8 mouse cellular contexts compared by ENCODE assay signal in the genomic region with DNA sequence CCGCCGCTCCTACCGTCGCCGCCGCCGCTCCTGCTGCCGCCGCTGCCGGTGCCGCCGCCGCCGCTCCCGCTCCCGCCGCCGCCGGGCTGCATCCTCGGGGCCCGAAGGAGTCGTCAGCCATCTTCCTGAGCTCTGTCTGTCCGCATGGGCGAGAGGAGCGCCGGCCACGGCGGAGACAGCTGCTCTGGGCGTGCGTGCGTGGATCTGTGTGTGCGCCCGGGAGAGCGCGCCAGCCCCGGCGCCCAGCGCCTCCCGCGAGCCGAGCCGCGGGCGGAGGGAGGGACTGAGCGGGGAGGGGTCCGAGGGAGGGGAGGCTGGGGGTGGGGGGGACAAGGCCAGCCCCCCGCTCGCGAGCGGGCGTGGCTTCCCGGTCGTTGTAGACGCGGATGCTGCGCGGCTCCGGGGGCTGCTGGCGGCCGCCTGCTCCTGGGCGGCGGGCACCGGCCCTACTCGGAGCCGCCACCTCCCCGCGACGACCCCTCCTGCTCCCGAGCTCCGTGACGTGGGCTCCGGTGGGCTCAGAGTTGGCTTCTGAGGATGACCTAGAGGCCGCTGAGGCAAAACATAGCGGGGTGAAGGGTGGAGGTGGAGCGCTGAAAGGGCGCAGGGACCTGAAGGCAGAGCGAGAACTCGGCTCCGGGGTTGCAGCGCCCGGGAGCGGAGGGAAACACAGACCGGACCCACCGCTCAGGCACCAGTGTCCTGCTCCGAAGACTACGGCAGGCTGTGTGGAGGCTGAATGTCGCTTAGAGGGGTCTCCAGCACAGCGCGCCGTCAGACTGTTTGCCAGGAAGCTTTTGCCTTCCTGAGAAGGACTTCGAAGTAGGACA. TPM values are rescaled to one million over a fixed set of nuclear protein-coding genes. Genes with fewer than 3 reads are reported as not detected.
DNase-seq lines count a peak whose midpoint lies in the region; ATAC-seq and TF ChIP-seq lines count a peak whose summit lies in the region.

A gene (minus strand): TSS at position 205 of the 830 bp plus-strand sequence.
A gene (plus strand): TSS at position 379 of the 830 bp plus-strand sequence.

- peak within 1 kb of the TSS; percentile 68 for H3K9ac ChIP-seq in kidney, embryonic 16.5 days (replicated peaks; ENCODE audit: low read length)
- H3K9ac ChIP-seq in neural tube, embryonic 14.5 days (replicated peaks; ENCODE audit: low read depth, low read length), result peak within 1 kb of the TSS; percentile 83

- H3K36me3 ChIP-seq in C2C12 (ENCODE audit: control insufficient read depth, insufficient read depth), result no peaks in the 10 kb centered on the region
- H3K36me3 ChIP-seq in heart, embryonic 10.5 days, result no peaks in the 10 kb centered on the region
- no peaks in the 10 kb centered on the region for H3K36me3 ChIP-seq in kidney, embryonic 16.5 days (ENCODE audit: insufficient read depth, low read length)
- H3K36me3 ChIP-seq in neural tube, embryonic 14.5 days (ENCODE audit: control insufficient read depth, insufficient read depth, low read length), result no peaks in the 10 kb centered on the region

- no peak within 1 kb of the TSS for H3K27ac ChIP-seq in bone marrow macrophage, adult 2 months (ENCODE audit: insufficient read depth, low read depth, low read length)
- no peak within 1 kb of the TSS for H3K27ac ChIP-seq in embryonic fibroblast, embryonic 13.5 days (ENCODE audit: insufficient read depth, low read length)
- H3K27ac ChIP-seq in heart, embryonic 10.5 days, result peak within 1 kb of the TSS; percentile 88
- H3K27ac ChIP-seq in kidney, embryonic 16.5 days (ENCODE audit: low read length), result peak within 1 kb of the TSS; percentile 53; the same call in 1 of the 2 replicates
- peak within 1 kb of the TSS; percentile 96 for H3K27ac ChIP-seq in neural tube, embryonic 14.5 days (ENCODE audit: low read depth, low read length)

- H3K9me3 ChIP-seq in heart, embryonic 10.5 days, result no peaks in the 10 kb centered on the region
- H3K9me3 ChIP-seq in kidney, embryonic 16.5 days (ENCODE audit: low read length), result no peaks in the 10 kb centered on the region
- no peaks in the 10 kb centered on the region for H3K9me3 ChIP-seq in neural tube, embryonic 14.5 days (ENCODE audit: control insufficient read depth, low read length)

- TF ChIP-seq POLR2A in bone marrow macrophage, adult 2 months (IDR thresholded peaks at IDR 0.05; ENCODE audit: borderline replicate concordance, low read depth, low read length), result no peak
- TF ChIP-seq POLR2A in embryonic fibroblast, embryonic 13.5 days (IDR thresholded peaks at IDR 0.05; ENCODE audit: low read depth, low read length), result peak; percentile 52

- under 1% methylated on average over 87 of the region's 91 CpGs for WGBS in heart, embryonic 10.5 days
- WGBS in kidney, embryonic 16.5 days, result under 1% methylated on average over 78 of the region's 91 CpGs
- WGBS in neural tube, embryonic 14.5 days, result under 1% methylated on average over 60 of the region's 91 CpGs

- peak within 1 kb of the TSS; percentile 71 for H3ac ChIP-seq in C2C12 (ENCODE audit: control insufficient read depth, insufficient read length, low read depth)

- peaks cover 4% of the 10 kb centered on the region for H3K27me3 ChIP-seq in C2C12 (ENCODE audit: control insufficient read depth, insufficient read depth, insufficient read length)
- H3K27me3 ChIP-seq in heart, embryonic 10.5 days (ENCODE audit: insufficient read depth, poor library complexity, severe bottlenecking), result peaks cover 53% of the 10 kb centered on the region
- H3K27me3 ChIP-seq in kidney, embryonic 16.5 days (ENCODE audit: insufficient read depth, low read length), result peaks cover 43% of the 10 kb centered on the region
- no peaks in the 10 kb centered on the region for H3K27me3 ChIP-seq in neural tube, embryonic 14.5 days (ENCODE audit: control insufficient read depth, insufficient read depth, low read length)

- no peaks in the 10 kb centered on the region for H3K79me2 ChIP-seq in C2C12 (ENCODE audit: control insufficient read depth, insufficient read depth)

- peak; percentile 74 for ATAC-seq in kidney, embryonic 16.5 days (ENCODE audit: low FRiP score, low TSS enrichment)
- peak; percentile 90 for ATAC-seq in neural tube, embryonic 14.5 days (ENCODE audit: low read depth)

- DNase-seq in heart, embryonic 10.5 days (ENCODE audit: low spot score), result peak; percentile 85
- DNase-seq in liver, result peak; percentile 18
- DNase-seq in thymus, postnatal 4 days, result peak; percentile 38

- TF ChIP-seq CTCF in C2C12 (IDR thresholded peaks at IDR 0.05; ENCODE audit: control insufficient read depth, insufficient read depth, insufficient read length), result no peak
- no peak for TF ChIP-seq CTCF in bone marrow macrophage, adult 2 months (IDR thresholded peaks at IDR 0.05; ENCODE audit: low read depth, low read length)
- TF ChIP-seq CTCF in embryonic fibroblast, embryonic 13.5 days (IDR thresholded peaks at IDR 0.05; ENCODE audit: borderline replicate concordance, insufficient read depth, low read length), result no peak

- no peaks in the 10 kb centered on the region for H3K79me3 ChIP-seq in C2C12 (ENCODE audit: low read depth)

- no peaks in the 10 kb centered on the region for H3K4me1 ChIP-seq in bone marrow macrophage, adult 2 months (ENCODE audit: control insufficient read depth, insufficient read depth, low read length)
- H3K4me1 ChIP-seq in embryonic fibroblast, embryonic 13.5 days (ENCODE audit: control insufficient read depth, insufficient read depth, low read length), result no peaks in the 10 kb centered on the region; the same call in 1 of the 2 replicates
- peaks cover 25% of the 10 kb centered on the region for H3K4me1 ChIP-seq in heart, embryonic 10.5 days
- peaks cover 24% of the 10 kb centered on the region for H3K4me1 ChIP-seq in kidney, embryonic 16.5 days (ENCODE audit: insufficient read depth, low read length)
- H3K4me1 ChIP-seq in neural tube, embryonic 14.5 days (ENCODE audit: control insufficient read depth, insufficient read depth, low read length), result peaks cover 22% of the 10 kb centered on the region

- H3K4me3 ChIP-seq in C2C12 (ENCODE audit: insufficient read depth, poor library complexity, severe bottlenecking), result peak within 1 kb of the TSS; percentile 34
- peak within 1 kb of the TSS; percentile 61 for H3K4me3 ChIP-seq in bone marrow macrophage, adult 2 months (ENCODE audit: insufficient read depth, low read length)
- peak within 1 kb of the TSS; percentile 69 for H3K4me3 ChIP-seq in embryonic fibroblast, embryonic 13.5 days (ENCODE audit: insufficient read depth, low read length)
- H3K4me3 ChIP-seq in heart, embryonic 10.5 days, result peak within 1 kb of the TSS; percentile 89
- peak within 1 kb of the TSS; percentile 63 for H3K4me3 ChIP-seq in kidney, embryonic 16.5 days (ENCODE audit: low read length)
- H3K4me3 ChIP-seq in neural tube, embryonic 14.5 days (ENCODE audit: low read depth, low read length), result peak within 1 kb of the TSS; percentile 84

- peak within 1 kb of the TSS; percentile 98 for H3K4me2 ChIP-seq in kidney, embryonic 16.5 days (replicated peaks; ENCODE audit: low read depth, low read length)
- peak within 1 kb of the TSS; percentile 96 for H3K4me2 ChIP-seq in neural tube, embryonic 14.5 days (ENCODE audit: low read depth, low read length)

TF ChIP-seq in C2C12, 6 proteins besides CTCF, POLR2A, EP300 and RAD21:
- TF ChIP-seq MYOG (IDR thresholded peaks at IDR 0.05; ENCODE audit: control insufficient read depth, extremely low read depth, insufficient read length) (no peak), USF1 (IDR thresholded peaks at IDR 0.05; ENCODE audit: low read depth) (no peak), CEBPB (IDR thresholded peaks at IDR 0.05; ENCODE audit: low read depth) (no peak), MYOD1 (IDR thresholded peaks at IDR 0.05; ENCODE audit: control insufficient read depth, insufficient read length, low read depth) (no peak)
TF ChIP-seq in C2C12: peak in this region for 0.

RNA-seq across cellular contexts. Expression of the first gene that starts in this region (rescaled TPM):
- 1.2 TPM for polyA plus RNA-seq in C2C12 (2012; fragmentation: generic; extraction: Trizol)
- not detected in 2 replicates for polyA plus RNA-seq in bone marrow macrophage, adult 2 months (2012; ENCODE audit: insufficient read depth, insufficient read length, missing spikeins)
- 1.6 and 2.6 TPM in 2 replicates for polyA plus RNA-seq in embryonic fibroblast, embryonic 13.5 days (2011; ENCODE audit: insufficient read length, low read depth, missing spikeins)
- polyA plus RNA-seq in heart, embryonic 10.5 days (2016; fragmentation: Nextera tagmentation; extraction: Ambion mirVana), result 1.3 TPM in 2 replicates
- polyA plus RNA-seq in kidney, embryonic 16.5 days (2015; fragmentation: Nextera tagmentation; extraction: Ambion mirVana), result 1.1 and 1.5 TPM in 2 replicates
- polyA plus RNA-seq in neural tube, embryonic 14.5 days (2014; fragmentation: Nextera tagmentation; extraction: Ambion mirVana), result 12.3 and 17.0 TPM in 2 replicates

RNA-seq across cellular contexts. Expression of the second gene that starts in this region (rescaled TPM):
- 0.22 TPM for polyA plus RNA-seq in C2C12 (2012; fragmentation: generic; extraction: Trizol)
- not detected in 2 replicates for polyA plus RNA-seq in bone marrow macrophage, adult 2 months (2012; ENCODE audit: insufficient read depth, insufficient read length, missing spikeins)
- 0.28 TPM in 1 of 2 replicates, not detected in the other for polyA plus RNA-seq in embryonic fibroblast, embryonic 13.5 days (2011; ENCODE audit: insufficient read length, low read depth, missing spikeins)
- polyA plus RNA-seq in heart, embryonic 10.5 days (2016; fragmentation: Nextera tagmentation; extraction: Ambion mirVana), result 0.38 and 0.44 TPM in 2 replicates
- 0.60 and 0.69 TPM in 2 replicates for polyA plus RNA-seq in kidney, embryonic 16.5 days (2015; fragmentation: Nextera tagmentation; extraction: Ambion mirVana)
- polyA plus RNA-seq in neural tube, embryonic 14.5 days (2014; fragmentation: Nextera tagmentation; extraction: Ambion mirVana), result 1.7 and 2.4 TPM in 2 replicates

Comparison
In these comparisons a context has a peak if more than half of its experiments do, and no peak if none do; other contexts are left out.
1. H3K4me3 ChIP-seq: peak in every context shown above with its lines; median percentile 89 in heart, embryonic 10.5 days; 84 in neural tube, embryonic 14.5 days; 69 in embryonic fibroblast, embryonic 13.5 days; 63 in kidney, embryonic 16.5 days; 61 in bone marrow macrophage, adult 2 months; 34 in C2C12.
2. H3K27ac ChIP-seq: peak in heart, embryonic 10.5 days (single experiment), kidney, embryonic 16.5 days (single experiment) and neural tube, embryonic 14.5 days (single experiment); none in bone marrow macrophage, adult 2 months (single experiment) and embryonic fibroblast, embryonic 13.5 days (single experiment).
3. DNase-seq: peak in every context shown above with its lines; median percentile 85 in heart, embryonic 10.5 days; 38 in thymus, postnatal 4 days; 18 in liver.